Mouse (Mus musculus) E14TG2a.4 (cell line): Measurements from ENCODE around the gene Mmp13.

Source experiments
- CTCF ChIP-seq: conservative IDR thresholded peaks from 2 replicates; pipeline ENCODE4 v1.5.1; 2014; ENCODE audit warnings: low read length
- NANOG ChIP-seq: IDR thresholded peaks from 2 replicates; pipeline ENCODE4 v1.6.1; 2014; ENCODE audit warnings: borderline replicate concordance, low read length, mixed read lengths
- POU5F1 ChIP-seq: IDR thresholded peaks from 2 replicates; pipeline ENCODE4 v1.6.1; 2014; ENCODE audit warnings: low read length, borderline replicate concordance

- no peak for TF ChIP-seq CTCF
- no peak for TF ChIP-seq POU5F1
- no peak for TF ChIP-seq NANOG
These were observed 10.4 kb downstream of the Mmp13 start for GRCm38 (mm10) chr9:7282565-7283302.
